Mouse (Mus musculus): Measurements from ENCODE around the gene Ctdnep1. TPM values are rescaled to one million over a fixed set of nuclear protein-coding genes. Genes with fewer than 3 reads are reported as not detected.

The Ctdnep1 gene
- total and polyA plus RNA-seq, 3 experiments: 37.4 to 274 (median 164) TPM

- no peak for ATAC-seq (ENCODE audit: extremely low read depth, insufficient number of reproducible peaks, low FRiP score, poor library complexity, severe bottlenecking)
- no peak for DNase-seq (ENCODE audit: low spot score)
- no peak overlapping the region for H3K4me3 ChIP-seq (ENCODE audit: low read depth, low read length)
- H3K36me3 ChIP-seq (replicated peaks): no peaks in the 10 kb centered on the region
- H3K4me1 ChIP-seq (ENCODE audit: insufficient read depth, low read depth, low read length): peaks cover 13% of the 10 kb centered on the region
- no peak for TF ChIP-seq TAL1 (conservative IDR thresholded peaks at IDR 0.05; ENCODE audit: low read depth, low read length)
- no peak for TF ChIP-seq GATA2 (IDR thresholded peaks at IDR 0.05; ENCODE audit: borderline replicate concordance, low read depth, low read length)
- no peak for TF ChIP-seq CTCF (IDR thresholded peaks at IDR 0.05; ENCODE audit: low read depth, low read length)
- TF ChIP-seq GATA1 (IDR thresholded peaks at IDR 0.05; ENCODE audit: borderline replicate concordance, low read length): no peak
- no peak for TF ChIP-seq POLR2AphosphoS5 (IDR thresholded peaks at IDR 0.05; ENCODE audit: insufficient replicate concordance, low read depth, low read length)
- peaks cover 12% of the 10 kb centered on the region for H3K9me3 ChIP-seq (replicated peaks)
- H3K27me3 ChIP-seq (ENCODE audit: insufficient read depth, low read length): peaks cover 89% of the 10 kb centered on the region
These were observed 41.8 kb upstream of the Ctdnep1 start for GRCm38 (mm10) chr11:69939181-69939580.

- Histone ChIP-seq H3K36me3 (replicated peaks) (no peaks in the 10 kb centered on the region), H3K27me3 (ENCODE audit: insufficient read depth, low read length) (peaks cover 89% of the 10 kb centered on the region), H3K9me3 (replicated peaks) (peaks cover 12% of the 10 kb centered on the region), H3K4me3 (ENCODE audit: low read depth, low read length) (no peak overlapping the region), H3K4me1 (ENCODE audit: insufficient read depth, low read depth, low read length) (peaks cover 8% of the 10 kb centered on the region)
- TF ChIP-seq GATA2 (IDR thresholded peaks at IDR 0.05; ENCODE audit: borderline replicate concordance, low read depth, low read length) (no peak), POLR2AphosphoS5 (IDR thresholded peaks at IDR 0.05; ENCODE audit: insufficient replicate concordance, low read depth, low read length) (no peak), TAL1 (conservative IDR thresholded peaks at IDR 0.05; ENCODE audit: low read depth, low read length) (no peak), CTCF (IDR thresholded peaks at IDR 0.05; ENCODE audit: low read depth, low read length) (no peak), GATA1 (IDR thresholded peaks at IDR 0.05; ENCODE audit: borderline replicate concordance, low read length) (no peak)
- DNase-seq (ENCODE audit: low spot score): no peak
- ATAC-seq (ENCODE audit: extremely low read depth, insufficient number of reproducible peaks, low FRiP score, poor library complexity, severe bottlenecking): no peak
These were observed 41.2 kb upstream of the Ctdnep1 start for GRCm38 (mm10) chr11:69939731-69940130.

DNA sequence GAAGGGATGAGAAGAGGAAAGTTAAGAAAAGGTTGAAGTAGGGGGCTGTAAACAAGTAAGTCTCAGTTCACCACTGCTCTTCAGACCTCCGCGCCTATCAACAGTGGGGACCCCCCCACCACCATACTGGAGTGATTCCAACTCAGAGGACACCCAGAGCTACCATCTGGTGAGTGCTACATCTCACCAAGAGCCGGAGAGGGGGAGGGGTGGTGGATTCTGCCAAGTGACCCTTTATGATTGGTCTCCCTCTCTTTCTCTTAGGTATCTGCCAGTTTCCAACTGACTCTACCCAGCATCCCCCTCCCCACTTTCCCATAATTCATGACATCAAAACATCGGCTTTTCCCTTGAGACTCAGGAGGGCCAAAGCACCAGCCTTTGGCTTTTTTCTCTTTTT is 40.0 kb upstream of the Ctdnep1 start:
- Histone ChIP-seq H3K27me3 (ENCODE audit: insufficient read depth, low read length) (peaks cover 91% of the 10 kb centered on the region), H3K4me1 (ENCODE audit: insufficient read depth, low read depth, low read length) (peaks cover 8% of the 10 kb centered on the region), H3K4me3 (ENCODE audit: low read depth, low read length) (no peak overlapping the region), H3K9me3 (replicated peaks) (peaks cover 2% of the 10 kb centered on the region), H3K36me3 (replicated peaks) (no peaks in the 10 kb centered on the region)
- ATAC-seq (ENCODE audit: extremely low read depth, insufficient number of reproducible peaks, low FRiP score, poor library complexity, severe bottlenecking) (no peak), DNase-seq (ENCODE audit: low spot score) (no peak)
- TF ChIP-seq CTCF (IDR thresholded peaks at IDR 0.05; ENCODE audit: low read depth, low read length): no peak
- no peak for TF ChIP-seq TAL1 (conservative IDR thresholded peaks at IDR 0.05; ENCODE audit: low read depth, low read length)
- no peak for TF ChIP-seq POLR2AphosphoS5 (IDR thresholded peaks at IDR 0.05; ENCODE audit: insufficient replicate concordance, low read depth, low read length)
- TF ChIP-seq GATA2 (IDR thresholded peaks at IDR 0.05; ENCODE audit: borderline replicate concordance, low read depth, low read length): no peak
- no peak for TF ChIP-seq GATA1 (IDR thresholded peaks at IDR 0.05; ENCODE audit: borderline replicate concordance, low read length)

GRCm38 (mm10) chr11:69945216-69945615 is 35.7 kb upstream of the Ctdnep1 start:
- TF ChIP-seq GATA1 (IDR thresholded peaks at IDR 0.05; ENCODE audit: borderline replicate concordance, low read length) (no peak), GATA2 (IDR thresholded peaks at IDR 0.05; ENCODE audit: borderline replicate concordance, low read depth, low read length) (no peak), POLR2AphosphoS5 (IDR thresholded peaks at IDR 0.05; ENCODE audit: insufficient replicate concordance, low read depth, low read length) (no peak), TAL1 (conservative IDR thresholded peaks at IDR 0.05; ENCODE audit: low read depth, low read length) (no peak), CTCF (IDR thresholded peaks at IDR 0.05; ENCODE audit: low read depth, low read length) (no peak)
- peaks cover 57% of the 10 kb centered on the region for H3K27me3 ChIP-seq (ENCODE audit: insufficient read depth, low read length)
- H3K36me3 ChIP-seq (replicated peaks): no peaks in the 10 kb centered on the region
- DNase-seq (ENCODE audit: low spot score): no peak
- ATAC-seq (ENCODE audit: extremely low read depth, insufficient number of reproducible peaks, low FRiP score, poor library complexity, severe bottlenecking): no peak
- H3K4me3 ChIP-seq (ENCODE audit: low read depth, low read length): no peak overlapping the region
- peaks cover 41% of the 10 kb centered on the region for H3K4me1 ChIP-seq (ENCODE audit: insufficient read depth, low read depth, low read length)
- H3K9me3 ChIP-seq (replicated peaks): no peaks in the 10 kb centered on the region

DNA sequence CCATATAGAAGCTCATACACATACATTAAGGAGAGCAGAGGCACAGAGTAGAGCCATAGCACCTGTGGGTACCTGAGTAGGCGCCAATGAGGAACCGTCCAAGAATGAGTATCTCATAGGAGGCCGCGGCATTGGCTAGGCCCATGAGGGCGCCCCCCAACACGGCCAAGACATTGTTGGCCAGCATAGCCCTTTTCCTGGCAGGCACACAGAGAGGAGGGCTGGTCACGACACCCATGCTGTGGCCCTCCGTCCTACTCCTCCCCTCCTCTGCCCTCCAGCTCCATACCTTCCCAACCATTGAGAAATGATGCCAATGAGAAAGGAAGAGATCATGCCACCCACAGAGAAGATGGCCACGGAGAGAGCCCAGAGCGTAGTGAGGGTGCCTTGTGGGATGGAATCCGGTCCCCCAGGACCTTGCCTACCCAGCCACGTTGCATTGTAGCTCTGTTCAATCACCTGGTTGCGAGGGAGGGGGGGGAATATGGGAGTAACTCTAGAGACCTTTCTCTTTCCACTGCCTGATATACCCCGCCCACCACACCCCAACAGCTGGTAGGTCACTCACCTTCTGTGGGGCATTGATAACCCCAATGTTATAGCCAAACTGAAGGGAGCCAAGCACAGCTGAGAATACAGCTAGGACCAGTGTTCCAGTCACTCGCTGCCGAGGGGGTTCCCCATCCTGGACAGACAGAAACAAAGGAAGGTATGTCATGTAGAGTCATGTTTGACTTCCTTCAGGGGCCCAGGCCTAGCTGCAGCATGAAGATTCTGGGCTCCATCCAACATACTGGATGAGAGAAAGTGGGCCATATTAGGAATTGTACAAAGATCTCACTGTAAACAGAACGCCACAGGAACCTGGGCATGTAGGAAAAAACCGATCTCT is 34.7 kb upstream of the Ctdnep1 start:
- DNase-seq (ENCODE audit: low spot score): no peak
- Histone ChIP-seq H3K4me1 (ENCODE audit: insufficient read depth, low read depth, low read length) (peaks cover 41% of the 10 kb centered on the region), H3K27me3 (ENCODE audit: insufficient read depth, low read length) (peaks cover 56% of the 10 kb centered on the region), H3K9me3 (replicated peaks) (no peaks in the 10 kb centered on the region), H3K4me3 (ENCODE audit: low read depth, low read length) (0 out of 2 replicates have a peak overlapping the region, but pooled peaks have one; percentile 20), H3K36me3 (replicated peaks) (no peaks in the 10 kb centered on the region)
- no peak for ATAC-seq (ENCODE audit: extremely low read depth, insufficient number of reproducible peaks, low FRiP score, poor library complexity, severe bottlenecking)
- TF ChIP-seq TAL1 (conservative IDR thresholded peaks at IDR 0.05; ENCODE audit: low read depth, low read length): no peak
- no peak for TF ChIP-seq GATA1 (IDR thresholded peaks at IDR 0.05; ENCODE audit: borderline replicate concordance, low read length)
- TF ChIP-seq POLR2AphosphoS5 (IDR thresholded peaks at IDR 0.05; ENCODE audit: insufficient replicate concordance, low read depth, low read length): no peak
- no peak for TF ChIP-seq CTCF (IDR thresholded peaks at IDR 0.05; ENCODE audit: low read depth, low read length)
- no peak for TF ChIP-seq GATA2 (IDR thresholded peaks at IDR 0.05; ENCODE audit: borderline replicate concordance, low read depth, low read length)

- H3K4me1 ChIP-seq (ENCODE audit: insufficient read depth, low read depth, low read length): peaks cover 41% of the 10 kb centered on the region
- DNase-seq (ENCODE audit: low spot score) (no peak), ATAC-seq (ENCODE audit: extremely low read depth, insufficient number of reproducible peaks, low FRiP score, poor library complexity, severe bottlenecking) (no peak)
- no peaks in the 10 kb centered on the region for H3K9me3 ChIP-seq (replicated peaks)
- H3K27me3 ChIP-seq (ENCODE audit: insufficient read depth, low read length): peaks cover 58% of the 10 kb centered on the region
- peak overlapping the region; percentile 68; the same call in 1 of the 2 replicates for H3K4me3 ChIP-seq (ENCODE audit: low read depth, low read length)
- TF ChIP-seq GATA1 (IDR thresholded peaks at IDR 0.05; ENCODE audit: borderline replicate concordance, low read length) (no peak), GATA2 (IDR thresholded peaks at IDR 0.05; ENCODE audit: borderline replicate concordance, low read depth, low read length) (no peak), TAL1 (conservative IDR thresholded peaks at IDR 0.05; ENCODE audit: low read depth, low read length) (no peak), POLR2AphosphoS5 (IDR thresholded peaks at IDR 0.05; ENCODE audit: insufficient replicate concordance, low read depth, low read length) (no peak), CTCF (IDR thresholded peaks at IDR 0.05; ENCODE audit: low read depth, low read length) (no peak)
- no peaks in the 10 kb centered on the region for H3K36me3 ChIP-seq (replicated peaks)
These were observed 33.5 kb upstream of the Ctdnep1 start for GRCm38 (mm10) chr11:69947337-69948065.
